Mouse (Mus musculus): ENCODE measurements at regions not wholly inside any gene's neighbourhood (a gene's known extent, or its start where the extent isn't known, plus 50 kb on each side); places are given as distances from the start of the nearest gene placed in this dataset.

GRCm38 (mm10) chr8:115974706-115975105 lies 267.1 kb upstream of the Maf start:
- TF ChIP-seq CTCF (IDR thresholded peaks at IDR 0.05; ENCODE audit: low read depth) (no peak), EP300 (IDR thresholded peaks at IDR 0.05; ENCODE audit: low read depth) (no peak)

Data from liver, embryonic 14.5 days (tissue).